Mouse (Mus musculus) stomach, embryonic 16.5 days (tissue): ENCODE results near the gene Usp48. TPM values are rescaled to one million over a fixed set of nuclear protein-coding genes. Genes with fewer than 3 reads are reported as not detected.

Source experiments
- ATAC-seq: fragments of 200-750 bp; cut with Nextera tagmentation; 2 replicates; pipeline ENCODE4 v1.8.0; 2017; ENCODE audit warnings: moderate number of reproducible peaks, moderate TSS enrichment; ENCODE audit not compliant: insufficient read depth, low FRiP score
- H3K27ac ChIP-seq: fragments of 300-500 bp; sonication (generic); 2 replicates; pipeline ENCODE4 v1.5.1; 2014; ENCODE audit warnings: low read length
- H3K27me3 ChIP-seq: fragments of 300-500 bp; sonication (generic); 2 replicates; pipeline ENCODE4 v1.6.1; 2014; ENCODE audit warnings: low read length, control low read depth, mixed read lengths; ENCODE audit not compliant: control insufficient read depth, insufficient read depth
- H3K36me3 ChIP-seq: fragments of 300-500 bp; sonication (generic); 2 replicates; pipeline ENCODE4 v1.6.1; 2014; ENCODE audit warnings: low read length; ENCODE audit not compliant: control insufficient read depth, insufficient read depth
- H3K4me1 ChIP-seq: fragments of 300-500 bp; sonication (generic); 2 replicates; pipeline ENCODE4 v1.6.1; 2014; ENCODE audit warnings: low read length, control low read depth, mixed read lengths; ENCODE audit not compliant: control insufficient read depth, insufficient read depth
- H3K4me2 ChIP-seq: fragments of 300-500 bp; sonication (generic); 2 replicates; pipeline ENCODE4 v1.6.1; 2014; ENCODE audit warnings: low read depth, low read length, mixed read lengths
- H3K4me3 ChIP-seq: fragments of 300-500 bp; sonication (generic); replicated peaks from 2 replicates; pipeline ENCODE4 v1.5.1; 2014; ENCODE audit warnings: mild to moderate bottlenecking, low read length
- H3K9ac ChIP-seq: fragments of 300-500 bp; sonication (generic); 2 replicates; pipeline ENCODE4 v1.6.1; 2014; ENCODE audit warnings: low read length
- H3K9me3 ChIP-seq: fragments of 300-500 bp; sonication (generic); replicated peaks from 2 replicates; pipeline ENCODE4 v1.6.1; 2016; ENCODE audit warnings: low read length, control low read depth; ENCODE audit not compliant: control insufficient read depth
- WGBS: fragments of 180-500 bp; shearing (Covaris S2); extraction: QIAGEN DNeasy Blood & Tissue Kit; methylation state at CpG from one replicate; pipeline ENCODE4 v1.1.7; 2014; 5-methylcytosine and 5-hydroxymethylcytosine counted together
- polyA plus RNA-seq: library from polyadenylated mRNA; unstranded; fragments of >200 nt; fragmentation: Nextera tagmentation; extraction: Ambion mirVana; gene quantifications from 2 replicates; pipeline ENCODE4 v1.2.1, GENCODE M21; 2015

Usp48 gene
- polyA plus RNA-seq, 1 experiment from 2014 or later = 58.3 TPM

- H3K4me2 ChIP-seq = no peak overlapping the region
- no peak overlapping the region for H3K4me3 ChIP-seq
- no peaks in the 10 kb centered on the region for H3K27me3 ChIP-seq
- 79% methylated on average over 6 of the region's 6 CpGs for WGBS
- H3K27ac ChIP-seq = no peak overlapping the region
- no peak for ATAC-seq
- no peak overlapping the region for H3K9ac ChIP-seq
- no peaks in the 10 kb centered on the region for H3K9me3 ChIP-seq
- H3K4me1 ChIP-seq = no peaks in the 10 kb centered on the region
- H3K36me3 ChIP-seq = peaks cover 17% of the 10 kb centered on the region
Measured at GRCm38 (mm10) chr4:137647648-137648047, 54.1 kb downstream of the Usp48 start.

DNA sequence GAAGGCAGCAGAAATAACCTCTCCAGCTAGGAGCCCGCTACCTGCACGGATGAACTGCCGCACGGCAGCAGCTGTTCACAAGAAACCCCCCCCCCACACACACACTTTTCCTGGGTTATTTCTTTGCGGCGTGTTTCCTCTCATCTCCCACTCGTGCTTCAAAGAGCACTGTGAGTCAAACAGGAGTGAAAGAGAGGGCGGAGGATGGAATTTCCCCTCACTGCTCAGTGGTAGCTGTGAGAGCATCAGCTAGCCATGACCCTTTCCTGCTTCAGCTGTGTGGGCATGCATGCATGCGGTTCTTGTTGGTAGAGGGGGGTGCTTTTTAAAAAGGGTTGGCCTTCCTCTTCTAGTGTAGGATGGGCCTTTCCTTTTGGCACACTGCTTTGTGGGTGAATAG lies 54.7 kb downstream of the Usp48 start:
- no peak overlapping the region for H3K9ac ChIP-seq
- peaks cover 19% of the 10 kb centered on the region for H3K36me3 ChIP-seq
- WGBS = 85% methylated on average over 9 of the region's 9 CpGs
- H3K27me3 ChIP-seq = no peaks in the 10 kb centered on the region
- ATAC-seq = no peak
- H3K27ac ChIP-seq = no peak overlapping the region
- H3K4me1 ChIP-seq = no peaks in the 10 kb centered on the region
- H3K4me2 ChIP-seq = no peak overlapping the region
- H3K4me3 ChIP-seq = no peak overlapping the region
- no peaks in the 10 kb centered on the region for H3K9me3 ChIP-seq

DNA sequence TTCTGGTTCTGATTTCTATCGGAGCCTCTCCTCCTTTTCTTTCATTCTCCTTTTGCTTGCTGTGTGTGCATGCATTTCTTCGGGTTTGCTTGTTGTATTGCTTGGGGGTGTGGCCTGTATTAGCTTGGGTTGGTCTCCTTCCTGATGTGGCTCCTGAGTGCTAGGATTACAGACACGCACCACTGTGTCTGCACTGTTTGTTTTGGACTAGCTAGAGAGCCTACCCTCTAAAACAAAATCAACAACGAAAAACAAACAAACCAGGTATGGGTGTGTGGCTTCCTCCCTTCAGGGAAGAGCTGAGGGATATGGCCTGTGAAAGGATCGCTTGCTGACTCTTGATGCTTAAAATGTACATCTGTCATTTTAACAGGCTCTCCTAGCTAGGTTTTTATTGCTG lies 57.4 kb downstream of the Usp48 start:
- Histone ChIP-seq H3K27me3 (no peaks in the 10 kb centered on the region), H3K9me3 (no peaks in the 10 kb centered on the region), H3K4me1 (no peaks in the 10 kb centered on the region), H3K27ac (no peak overlapping the region), H3K36me3 (peaks cover 12% of the 10 kb centered on the region), H3K4me3 (no peak overlapping the region), H3K9ac (no peak overlapping the region), H3K4me2 (no peak overlapping the region)
- 59% methylated on average over 5 of the region's 5 CpGs for WGBS
- ATAC-seq = 0 out of 2 replicates have a peak, but pooled peaks have one; percentile 59

DNA sequence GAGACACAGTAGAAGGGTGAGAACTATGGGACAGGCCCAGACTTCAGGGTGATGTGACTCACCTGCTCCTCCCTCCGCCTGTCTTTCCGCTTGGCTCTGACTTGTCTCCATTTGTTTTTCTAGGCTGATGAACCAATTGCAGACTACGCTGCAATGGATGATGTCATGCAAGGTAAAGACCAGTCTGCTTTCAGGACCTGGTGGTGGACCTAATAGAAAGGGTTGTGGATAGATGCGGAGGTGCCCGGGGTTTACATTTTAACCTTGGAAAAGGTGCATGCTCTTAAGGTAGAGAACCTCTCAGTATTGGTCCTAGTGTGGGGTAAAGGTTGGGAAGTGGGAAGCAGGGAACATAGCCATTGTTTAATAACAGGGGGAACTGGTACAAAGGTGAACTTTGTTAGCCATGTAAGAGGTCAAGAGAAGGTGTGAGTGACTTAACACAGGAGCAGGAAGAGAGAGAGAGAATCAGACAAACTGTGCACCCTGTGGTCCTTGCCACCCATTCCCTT lies 59.3 kb downstream of the Usp48 start:
- no peak overlapping the region for H3K4me2 ChIP-seq
- ATAC-seq = peak; percentile 39; the same call in 1 of the 2 replicates
- no peak overlapping the region for H3K4me3 ChIP-seq
- H3K27ac ChIP-seq = no peak overlapping the region
- peaks cover 10% of the 10 kb centered on the region for H3K36me3 ChIP-seq
- H3K9ac ChIP-seq = no peak overlapping the region
- H3K9me3 ChIP-seq = no peaks in the 10 kb centered on the region
- WGBS = 74% methylated on average over 5 of the region's 5 CpGs
- no peaks in the 10 kb centered on the region for H3K27me3 ChIP-seq
- no peaks in the 10 kb centered on the region for H3K4me1 ChIP-seq

DNA sequence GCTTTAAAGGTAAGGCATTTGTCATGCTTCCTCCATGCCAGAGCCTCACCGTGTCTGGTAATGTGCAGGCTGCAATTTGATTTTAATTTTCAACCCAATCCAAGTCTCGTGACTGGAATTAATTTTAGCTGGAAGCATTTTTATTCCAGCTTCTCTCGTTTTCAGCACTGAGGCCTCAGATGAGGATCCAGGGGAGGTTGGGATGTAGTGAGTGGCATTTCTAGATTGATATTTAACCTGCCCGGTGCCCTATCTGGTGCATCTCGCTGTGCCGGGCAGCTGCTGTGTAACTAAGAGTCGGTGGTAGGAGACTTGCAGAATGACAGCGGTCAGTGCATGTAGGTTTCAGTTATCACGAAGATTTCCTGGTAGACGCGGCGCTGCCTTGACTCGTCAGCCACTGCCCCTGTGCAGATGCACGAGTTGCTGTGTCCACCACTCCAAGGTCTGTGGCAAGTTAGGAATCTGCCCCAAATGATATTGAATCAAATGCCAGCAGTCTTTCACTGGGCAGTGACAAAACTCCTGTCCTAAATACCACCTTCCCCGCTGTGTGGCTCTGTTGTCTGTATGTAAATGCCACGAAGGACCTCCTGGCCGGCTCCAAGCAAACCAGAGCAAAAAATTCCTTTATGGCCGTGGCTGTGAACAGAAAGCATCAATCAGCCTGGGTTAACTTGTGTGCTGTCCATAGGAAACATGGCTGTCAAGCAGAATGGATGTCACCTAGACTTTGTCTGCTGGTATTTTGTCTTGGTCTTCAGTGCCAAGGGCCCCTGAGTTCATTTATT lies 61.9 kb downstream of the Usp48 start:
- ATAC-seq = no peak
- Histone ChIP-seq H3K9ac (no peak overlapping the region), H3K4me1 (no peaks in the 10 kb centered on the region), H3K4me3 (no peak overlapping the region), H3K9me3 (no peaks in the 10 kb centered on the region), H3K4me2 (no peak overlapping the region), H3K27me3 (no peaks in the 10 kb centered on the region), H3K36me3 (peaks cover 3% of the 10 kb centered on the region), H3K27ac (no peak overlapping the region)
- WGBS = 85% methylated on average over 18 of the region's 18 CpGs

DNA sequence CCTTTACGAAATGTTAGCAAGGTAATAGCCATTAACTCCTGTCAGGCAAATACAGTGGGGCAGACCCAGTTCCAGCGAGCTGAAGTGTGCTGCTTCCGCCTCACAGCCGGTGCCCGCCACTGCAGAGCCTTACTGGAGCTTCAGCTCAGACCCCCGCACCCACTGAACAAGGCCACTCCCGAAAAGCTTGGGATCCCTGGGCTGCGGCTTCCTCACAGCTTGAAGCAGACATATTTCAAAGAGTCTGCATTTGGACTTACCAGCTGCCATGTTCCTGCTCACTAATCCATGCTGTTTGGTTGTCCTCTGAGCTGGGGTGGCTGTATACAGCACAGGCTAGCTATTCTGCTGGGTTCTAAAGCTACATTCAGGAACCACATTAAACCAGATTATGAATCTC lies 64.1 kb downstream of the Usp48 start:
- H3K4me2 ChIP-seq = no peak overlapping the region
- H3K27ac ChIP-seq = no peak overlapping the region
- H3K9ac ChIP-seq = no peak overlapping the region
- no peaks in the 10 kb centered on the region for H3K9me3 ChIP-seq
- H3K4me3 ChIP-seq = no peak overlapping the region
- no peaks in the 10 kb centered on the region for H3K27me3 ChIP-seq
- WGBS = 90% methylated on average over 8 of the region's 8 CpGs
- no peak for ATAC-seq
- no peaks in the 10 kb centered on the region for H3K4me1 ChIP-seq
- H3K36me3 ChIP-seq = peaks cover 3% of the 10 kb centered on the region; the same call in 1 of the 2 replicates

DNA sequence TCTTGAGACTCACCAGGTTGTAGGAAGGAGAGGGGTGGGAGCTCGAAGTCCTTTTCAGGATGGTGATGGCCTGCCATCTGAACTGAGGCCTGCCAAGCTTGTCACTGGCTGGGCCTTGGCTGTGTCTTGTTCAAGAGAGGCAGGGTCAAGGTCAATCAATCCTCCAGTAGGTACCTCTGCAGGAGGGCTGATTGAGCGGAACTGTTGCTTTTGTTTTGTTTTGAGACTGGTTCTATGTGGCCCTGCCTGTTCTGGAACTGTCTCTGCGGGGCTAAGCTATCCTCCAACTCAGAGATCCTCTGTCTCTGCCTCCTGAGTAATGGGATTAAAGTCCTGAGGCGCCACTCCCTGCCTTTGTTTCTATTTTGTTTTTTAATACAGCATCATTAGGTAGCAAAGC lies 66.0 kb downstream of the Usp48 start:
- Histone ChIP-seq H3K9ac (no peak overlapping the region), H3K36me3 (no peaks in the 10 kb centered on the region; the same call in 1 of the 2 replicates), H3K4me1 (peaks cover 3% of the 10 kb centered on the region; the same call in 1 of the 2 replicates), H3K27ac (no peak overlapping the region), H3K4me3 (no peak overlapping the region), H3K9me3 (no peaks in the 10 kb centered on the region), H3K4me2 (no peak overlapping the region), H3K27me3 (0 out of 2 replicates have a peak, but pooled peaks cover 5% of the 10 kb centered on the region)
- 85% methylated on average over 4 of the region's 4 CpGs for WGBS
- no peak for ATAC-seq

DNA sequence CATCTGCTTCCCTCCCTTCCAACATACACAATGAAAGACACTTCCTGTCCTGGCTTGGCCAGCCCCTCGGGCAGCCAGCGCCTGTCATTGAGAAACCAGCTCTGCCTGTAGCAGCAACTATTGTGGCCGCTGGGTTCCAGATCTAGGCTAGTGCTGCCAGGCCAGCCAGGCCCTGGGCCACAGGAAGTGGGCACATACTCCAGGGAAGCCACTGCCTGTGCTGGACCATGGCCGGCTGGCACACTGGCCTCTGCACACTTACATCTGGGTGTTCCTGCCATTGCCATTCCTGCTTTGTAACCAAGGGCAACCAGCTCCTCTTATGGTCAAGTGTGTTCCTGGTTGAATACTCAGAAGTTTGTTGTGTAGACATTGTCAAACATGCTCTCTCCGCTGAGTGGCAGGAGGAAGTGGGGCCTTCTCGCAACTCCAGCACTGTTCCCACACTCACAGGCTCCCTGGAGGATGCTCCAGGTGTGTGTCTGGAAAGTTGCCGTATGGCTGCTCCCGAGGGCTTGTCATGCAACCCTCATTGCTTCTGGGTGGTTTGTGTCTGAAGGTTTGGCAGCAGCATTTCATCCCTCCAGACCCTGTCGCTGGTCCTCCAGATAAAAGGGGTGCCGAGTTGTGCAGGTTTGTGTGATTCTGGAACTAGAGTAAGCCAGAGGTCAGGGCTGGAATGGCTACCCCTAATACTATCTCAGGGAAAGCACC lies 67.0 kb downstream of the Usp48 start:
- no peaks in the 10 kb centered on the region for H3K9me3 ChIP-seq
- peak; percentile 23; the same call in 1 of the 2 replicates for ATAC-seq
- H3K4me2 ChIP-seq = no peak overlapping the region
- peaks cover 5% of the 10 kb centered on the region; the same call in 1 of the 2 replicates for H3K4me1 ChIP-seq
- no peak overlapping the region for H3K27ac ChIP-seq
- H3K9ac ChIP-seq = no peak overlapping the region
- no peaks in the 10 kb centered on the region; the same call in 1 of the 2 replicates for H3K36me3 ChIP-seq
- H3K4me3 ChIP-seq = no peak overlapping the region
- 58% methylated on average over 10 of the region's 10 CpGs for WGBS
- H3K27me3 ChIP-seq = peaks cover 5% of the 10 kb centered on the region; the same call in 1 of the 2 replicates

DNA sequence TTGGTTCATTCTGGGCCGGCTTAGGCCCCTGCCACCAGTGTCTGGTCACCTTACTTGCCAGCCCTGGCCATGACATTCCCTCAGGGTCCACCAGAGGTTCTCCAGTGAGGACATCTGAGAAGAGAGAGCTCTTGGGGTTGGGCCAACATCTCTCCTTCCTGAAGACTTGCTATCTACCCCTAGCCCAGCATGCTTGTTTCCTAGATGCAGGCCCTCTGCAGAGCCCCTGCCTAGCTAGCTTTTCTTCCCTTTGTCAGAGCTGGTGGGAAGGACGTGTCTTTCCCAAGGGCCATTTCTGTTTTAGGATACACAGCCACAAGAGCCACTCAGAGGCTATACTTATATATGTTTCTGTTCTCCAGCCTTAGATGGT lies 67.5 kb downstream of the Usp48 start:
- Histone ChIP-seq H3K4me2 (no peak overlapping the region), H3K27ac (no peak overlapping the region), H3K4me3 (no peak overlapping the region), H3K9ac (no peak overlapping the region), H3K9me3 (no peaks in the 10 kb centered on the region), H3K4me1 (peaks cover 5% of the 10 kb centered on the region; the same call in 1 of the 2 replicates), H3K36me3 (no peaks in the 10 kb centered on the region), H3K27me3 (peaks cover 5% of the 10 kb centered on the region; the same call in 1 of the 2 replicates)
- no peak for ATAC-seq
- WGBS = 60% methylated on average over 2 of the region's 2 CpGs
